Mouse (Mus musculus) v-Abl transformed pro-B cells (cell line): ENCODE results near the gene Krit1.

Experiments used
- in situ Hi-C, 2 experiments: fragments of 400-800 bp; cut with MboI; formaldehyde crosslinking; loops; one replicate each; pipeline ENCODE4 v1.15.1; 2025; ENCODE audit not compliant: unreplicated experiment in 2 of 2

The Krit1 gene

GRCm38 (mm10) chr5:3873485-3873884, 70.5 kb downstream of the Krit1 start:
- in situ Hi-C loops, result no loop called here

GRCm38 (mm10) chr5:3886862-3887261, 83.9 kb downstream of the Krit1 start:
- in situ Hi-C loops, result loop anchor here (5.0 to 25.0 kb wide), 6 partner anchors 240 to 1025 kb away; partner anchors contain the start of gene Mterf1b (in 1 of the 2)

- in situ Hi-C loops, result loop anchor here (5.0 to 25.0 kb wide), 6 partner anchors 242 to 1023 kb away; partner anchors contain the start of gene Mterf1b (in 1 of the 2)
Measured at GRCm38 (mm10) chr5:3889201-3889600, 86.2 kb downstream of the Krit1 start.

GRCm38 (mm10) chr5:3893459-3894293, 90.7 kb downstream of the Krit1 start, which contains the start of gene Mterf1a:
Gene Mterf1a (minus strand): TSS chr5:3893933.
- in situ Hi-C loops, result loop anchor here (5.0 to 25.0 kb wide), 5 partner anchors 201 to 1021 kb away; partner anchors contain the start of gene Cyp51 (in 1 of the 2)

GRCm38 (mm10) chr5:3894294-3894619, 91.3 kb downstream of the Krit1 start:
- in situ Hi-C loops, result loop anchor here (5.0 to 25.0 kb wide), 5 partner anchors 201 to 1021 kb away; partner anchors contain the start of gene Cyp51 (in 1 of the 2)
